Mouse (Mus musculus) heart, embryonic 12.5 days (tissue): ENCODE data around the gene Fcor. TPM values are rescaled to one million over a fixed set of nuclear protein-coding genes. Genes with fewer than 3 reads are reported as not detected.
A peak's percentile ranks its signal among the peaks of the same experiment; 100 is the strongest.

Source experiments
- ATAC-seq: fragments of 200-750 bp; cut with Nextera tagmentation; 2 replicates; pipeline ENCODE4 v1.8.0; 2017; ENCODE audit warnings: moderate TSS enrichment, moderate library complexity; ENCODE audit not compliant: insufficient number of reproducible peaks, low FRiP score
- H3K27ac ChIP-seq: fragments of 300-500 bp; sonication (generic); 2 replicates; pipeline ENCODE4 v1.5.1; 2016; ENCODE audit warnings: mild to moderate bottlenecking, moderate library complexity; ENCODE audit not compliant: poor library complexity, severe bottlenecking
- H3K27me3 ChIP-seq: fragments of 300-500 bp; sonication (generic); replicated peaks from 2 replicates; pipeline ENCODE4 v1.6.1; 2016; ENCODE audit warnings: mild to moderate bottlenecking, moderate library complexity
- H3K36me3 ChIP-seq: fragments of 300-500 bp; sonication (generic); 2 replicates; pipeline ENCODE4 v1.6.1; 2016; ENCODE audit warnings: mild to moderate bottlenecking, moderate library complexity
- H3K4me1 ChIP-seq: fragments of 300-500 bp; sonication (generic); replicated peaks from 2 replicates; pipeline ENCODE4 v1.6.1; 2016; ENCODE audit warnings: mild to moderate bottlenecking
- H3K4me2 ChIP-seq: fragments of 300-500 bp; sonication (generic); 2 replicates; pipeline ENCODE4 v1.6.1; 2016; ENCODE audit warnings: mild to moderate bottlenecking, moderate library complexity
- H3K4me3 ChIP-seq: fragments of 300-500 bp; sonication (generic); 2 replicates; pipeline ENCODE4 v1.5.1; 2016; ENCODE audit warnings: mild to moderate bottlenecking
- H3K9ac ChIP-seq: fragments of 300-500 bp; sonication (generic); 2 replicates; pipeline ENCODE4 v1.6.1; 2016; ENCODE audit warnings: mild to moderate bottlenecking, moderate library complexity
- H3K9me3 ChIP-seq: fragments of 300-500 bp; sonication (generic); replicated peaks from 2 replicates; pipeline ENCODE4 v1.6.1; 2016; ENCODE audit warnings: mild to moderate bottlenecking, moderate library complexity
- WGBS: fragments of 180-500 bp; shearing (Covaris S2); methylation state at CpG from one replicate; pipeline ENCODE4 v1.1.7; 2016; 5-methylcytosine and 5-hydroxymethylcytosine counted together
- polyA plus RNA-seq: library from polyadenylated mRNA; unstranded; fragments of >200 nt; fragmentation: Nextera tagmentation; extraction: Ambion mirVana; gene quantifications from 2 replicates; pipeline ENCODE4 v1.2.1, GENCODE M21; 2016

Gene Fcor
- polyA plus RNA-seq, 1 experiment from 2014 or later = 6.7 TPM

DNA sequence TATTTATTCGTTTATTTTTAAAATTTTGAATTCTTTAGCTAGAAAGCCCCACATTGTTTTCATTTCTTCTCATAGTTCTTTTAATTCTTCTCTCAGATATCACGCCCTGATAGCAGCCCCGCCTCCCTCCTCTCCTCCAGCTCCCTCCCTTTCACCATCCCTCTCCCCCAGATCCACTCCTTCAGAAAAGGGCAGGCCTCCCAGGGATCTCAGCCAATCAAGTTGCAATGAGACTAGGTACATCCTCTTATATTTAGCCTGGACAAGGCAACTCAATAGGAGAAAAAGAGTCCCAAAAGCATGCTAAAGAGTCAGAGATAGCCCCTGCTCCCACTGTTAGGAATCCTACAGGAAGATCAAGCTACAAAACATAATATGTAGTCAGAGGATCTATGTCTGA, 2.5 kb upstream of the Fcor start:
- 52% methylated on average over 3 of the region's 3 CpGs for WGBS
- H3K27me3 ChIP-seq = no peaks in the 10 kb centered on the region
- no peak for ATAC-seq

DNA sequence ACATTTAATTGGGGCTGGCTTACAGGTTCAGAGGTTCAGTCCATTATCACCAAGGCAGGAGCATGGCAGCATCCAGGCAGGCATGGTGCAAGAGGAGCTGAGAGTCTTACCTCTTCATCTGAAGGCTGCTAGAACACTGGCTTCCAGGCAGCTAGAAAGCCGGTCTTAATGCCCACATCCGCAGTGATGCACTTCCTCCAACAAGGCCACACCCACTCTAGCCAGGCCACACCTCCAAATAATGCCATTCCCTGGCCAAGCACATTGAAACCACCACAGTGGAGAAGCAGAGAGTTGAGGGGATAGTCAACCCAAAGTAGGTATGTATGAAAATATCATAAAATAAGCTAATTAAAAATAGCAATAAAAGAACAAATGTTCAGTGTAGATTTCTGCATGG, 1.8 kb downstream of the Fcor start:
- Histone ChIP-seq H3K9me3 (no peaks in the 10 kb centered on the region), H3K9ac (no peak overlapping the region), H3K36me3 (no peaks in the 10 kb centered on the region), H3K27ac (no peak overlapping the region), H3K4me2 (no peak overlapping the region), H3K4me3 (no peak overlapping the region), H3K4me1 (0 out of 2 replicates have a peak, but pooled peaks cover 4% of the 10 kb centered on the region), H3K27me3 (peaks cover 4% of the 10 kb centered on the region; the same call in 1 of the 2 replicates)
- ATAC-seq = no peak
- WGBS = 71% methylated on average over 2 of the region's 2 CpGs

More for the DNA sequence above, 2.5 kb upstream of the Fcor start:
- H3K9ac ChIP-seq = no peak overlapping the region
- H3K4me2 ChIP-seq = no peak overlapping the region
- peaks cover 9% of the 10 kb centered on the region for H3K36me3 ChIP-seq
- H3K9me3 ChIP-seq = no peaks in the 10 kb centered on the region
- no peak overlapping the region for H3K4me3 ChIP-seq
- no peak overlapping the region for H3K27ac ChIP-seq
- peaks cover 14% of the 10 kb centered on the region for H3K4me1 ChIP-seq

DNA sequence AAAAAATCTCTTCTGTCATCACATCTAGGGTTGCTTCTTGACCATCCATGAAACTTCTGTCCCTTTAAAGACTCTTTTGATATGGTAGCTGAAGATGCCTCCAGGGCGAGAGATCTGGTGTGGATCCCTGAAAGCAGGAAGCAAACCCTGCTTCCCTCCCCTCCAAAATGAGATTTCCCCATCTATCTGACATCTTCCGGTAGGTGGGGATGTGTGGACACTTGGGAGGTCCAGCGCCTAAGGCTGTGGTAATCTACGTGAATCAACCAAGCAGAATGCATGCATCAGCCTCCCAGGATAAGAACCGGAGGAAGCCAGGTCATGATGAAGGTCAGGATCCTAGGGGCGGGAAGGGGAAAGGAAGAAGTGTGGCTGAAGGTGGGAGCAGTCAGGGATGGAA, 6.7 kb downstream of the Fcor start, which contains the start of gene Mcemp1:
Gene Mcemp1, plus strand, starts transcription at position 248 of the 400 bp plus-strand sequence.
- Histone ChIP-seq H3K9ac (no peak within 1 kb of the TSS), H3K4me2 (no peak within 1 kb of the TSS), H3K36me3 (no peaks in the 10 kb centered on the region), H3K9me3 (no peaks in the 10 kb centered on the region), H3K27me3 (peaks cover 4% of the 10 kb centered on the region; the same call in 1 of the 2 replicates), H3K4me1 (no peaks in the 10 kb centered on the region), H3K4me3 (no peak within 1 kb of the TSS), H3K27ac (no peak within 1 kb of the TSS)
- 61% methylated on average over 6 of the region's 6 CpGs for WGBS
- no peak for ATAC-seq

DNA sequence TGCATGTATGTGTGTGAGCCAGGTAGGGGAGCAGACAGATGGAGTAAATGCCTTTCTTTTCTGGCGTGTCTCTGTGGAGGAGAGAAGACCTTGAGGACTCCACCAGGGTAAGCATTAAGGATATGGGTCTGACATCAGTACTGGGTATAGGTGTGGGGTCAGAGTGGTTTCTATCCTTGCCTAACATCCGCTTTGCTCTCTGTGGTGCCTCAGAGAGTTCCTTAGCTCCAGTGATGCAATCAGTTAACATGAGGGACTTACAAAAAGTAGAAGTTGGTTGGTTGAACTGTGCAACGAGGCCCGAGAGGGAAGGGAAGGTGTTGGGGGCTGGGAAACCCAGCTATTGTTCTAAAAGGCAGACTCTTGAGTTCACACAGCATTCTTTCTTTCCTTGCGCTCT, 7.8 kb downstream of the Fcor start:
- no peak overlapping the region for H3K27ac ChIP-seq
- no peaks in the 10 kb centered on the region for H3K4me1 ChIP-seq
- H3K27me3 ChIP-seq = peaks cover 4% of the 10 kb centered on the region; the same call in 1 of the 2 replicates
- WGBS = 51% methylated on average over 5 of the region's 5 CpGs
- H3K36me3 ChIP-seq = no peaks in the 10 kb centered on the region
- ATAC-seq = no peak
- no peaks in the 10 kb centered on the region for H3K9me3 ChIP-seq
- H3K4me3 ChIP-seq = no peak overlapping the region
- H3K4me2 ChIP-seq = no peak overlapping the region
- no peak overlapping the region for H3K9ac ChIP-seq

DNA sequence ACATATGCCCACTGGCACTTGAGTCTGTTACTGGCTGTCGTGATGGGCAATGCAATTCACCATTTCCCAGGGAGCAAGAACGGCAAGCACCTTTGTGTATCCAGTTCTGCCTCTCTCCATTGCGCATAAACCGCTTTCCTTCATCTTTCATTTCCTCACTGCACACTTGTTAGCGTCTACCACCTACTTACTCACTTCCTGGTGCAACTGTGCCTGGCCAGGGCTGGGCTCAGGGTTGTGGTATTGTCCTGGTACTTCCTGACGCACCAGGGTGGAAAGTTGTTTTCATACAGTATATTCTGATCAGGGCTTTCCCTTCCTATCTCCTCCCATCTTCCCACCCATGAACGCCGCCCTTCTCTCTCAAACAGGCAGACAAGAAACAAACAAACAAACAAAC, 11.3 kb downstream of the Fcor start:
- Histone ChIP-seq H3K9ac (no peak overlapping the region), H3K4me1 (no peaks in the 10 kb centered on the region), H3K4me2 (no peak overlapping the region), H3K4me3 (no peak overlapping the region), H3K27me3 (peaks cover 13% of the 10 kb centered on the region), H3K36me3 (no peaks in the 10 kb centered on the region), H3K27ac (no peak overlapping the region), H3K9me3 (no peaks in the 10 kb centered on the region)
- WGBS = 68% methylated on average over 8 of the region's 8 CpGs
- ATAC-seq = no peak

DNA sequence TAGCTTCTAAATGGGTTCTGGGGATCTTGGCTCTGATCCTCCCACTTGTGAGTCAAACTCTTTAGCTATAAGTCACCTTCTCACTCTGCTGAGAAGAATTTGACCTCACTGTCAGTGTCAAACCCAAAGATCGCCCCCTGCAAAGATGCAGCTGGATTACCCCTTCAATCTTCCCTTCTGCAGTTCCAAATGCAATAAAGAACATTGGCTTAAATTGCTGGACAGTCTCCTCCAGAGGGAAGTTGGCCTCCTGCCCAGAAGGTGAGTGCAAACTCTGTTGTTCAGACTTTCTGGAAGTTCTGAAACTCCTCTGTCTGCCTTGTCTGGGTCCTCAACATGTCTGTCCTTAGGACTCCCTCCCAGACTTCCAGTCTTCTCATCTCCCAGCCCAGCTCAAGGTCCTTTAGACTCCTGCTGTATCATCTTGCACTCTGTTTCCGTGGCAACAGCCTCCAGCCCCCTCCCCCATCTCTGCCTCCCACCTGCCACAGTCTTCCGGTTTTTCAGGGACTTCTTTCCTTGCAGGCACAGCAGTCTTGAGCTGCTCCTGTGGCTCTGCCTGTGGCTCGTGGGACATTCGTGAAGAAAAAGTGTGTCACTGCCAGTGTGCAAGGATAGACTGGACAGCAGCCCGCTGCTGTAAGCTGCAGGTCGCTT, 15.3 kb downstream of the Fcor start:
- H3K4me1 ChIP-seq = no peaks in the 10 kb centered on the region
- no peak for ATAC-seq
- no peak overlapping the region for H3K4me2 ChIP-seq
- no peaks in the 10 kb centered on the region for H3K9me3 ChIP-seq
- no peaks in the 10 kb centered on the region for H3K36me3 ChIP-seq
- H3K27ac ChIP-seq = no peak overlapping the region
- peaks cover 13% of the 10 kb centered on the region for H3K27me3 ChIP-seq
- WGBS = 35% methylated on average over 7 of the region's 7 CpGs
- H3K9ac ChIP-seq = no peak overlapping the region
- H3K4me3 ChIP-seq = no peak overlapping the region

DNA sequence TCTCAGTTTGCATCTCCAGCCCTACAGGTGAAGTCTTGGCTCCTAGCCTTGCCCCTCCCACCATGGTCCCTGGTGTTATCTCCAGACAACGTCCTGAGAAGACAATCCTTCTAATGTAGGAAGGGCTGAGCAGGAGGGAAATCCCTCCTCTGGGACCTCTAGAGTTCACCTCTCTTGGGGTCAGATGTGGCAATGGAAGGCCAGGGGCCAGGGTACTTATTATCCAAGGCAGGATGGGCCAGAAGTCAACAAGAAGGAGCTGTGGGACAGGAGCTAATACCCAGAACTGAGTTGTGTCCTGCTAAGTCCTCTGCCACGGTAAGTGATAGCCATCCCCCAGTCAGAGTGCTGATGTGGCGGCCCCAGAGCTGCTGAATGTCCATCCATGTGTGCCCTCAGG, 16.6 kb downstream of the Fcor start, which contains the start of gene Retn:
Gene Retn, plus strand, starts transcription at position 245 of the 400 bp plus-strand sequence.
- 70% methylated on average over 3 of the region's 3 CpGs for WGBS
- Histone ChIP-seq H3K9me3 (no peaks in the 10 kb centered on the region), H3K27ac (no peak within 1 kb of the TSS), H3K4me1 (no peaks in the 10 kb centered on the region), H3K9ac (no peak within 1 kb of the TSS), H3K36me3 (no peaks in the 10 kb centered on the region), H3K4me3 (no peak within 1 kb of the TSS), H3K4me2 (no peak within 1 kb of the TSS), H3K27me3 (peaks cover 13% of the 10 kb centered on the region)
- ATAC-seq = no peak

DNA sequence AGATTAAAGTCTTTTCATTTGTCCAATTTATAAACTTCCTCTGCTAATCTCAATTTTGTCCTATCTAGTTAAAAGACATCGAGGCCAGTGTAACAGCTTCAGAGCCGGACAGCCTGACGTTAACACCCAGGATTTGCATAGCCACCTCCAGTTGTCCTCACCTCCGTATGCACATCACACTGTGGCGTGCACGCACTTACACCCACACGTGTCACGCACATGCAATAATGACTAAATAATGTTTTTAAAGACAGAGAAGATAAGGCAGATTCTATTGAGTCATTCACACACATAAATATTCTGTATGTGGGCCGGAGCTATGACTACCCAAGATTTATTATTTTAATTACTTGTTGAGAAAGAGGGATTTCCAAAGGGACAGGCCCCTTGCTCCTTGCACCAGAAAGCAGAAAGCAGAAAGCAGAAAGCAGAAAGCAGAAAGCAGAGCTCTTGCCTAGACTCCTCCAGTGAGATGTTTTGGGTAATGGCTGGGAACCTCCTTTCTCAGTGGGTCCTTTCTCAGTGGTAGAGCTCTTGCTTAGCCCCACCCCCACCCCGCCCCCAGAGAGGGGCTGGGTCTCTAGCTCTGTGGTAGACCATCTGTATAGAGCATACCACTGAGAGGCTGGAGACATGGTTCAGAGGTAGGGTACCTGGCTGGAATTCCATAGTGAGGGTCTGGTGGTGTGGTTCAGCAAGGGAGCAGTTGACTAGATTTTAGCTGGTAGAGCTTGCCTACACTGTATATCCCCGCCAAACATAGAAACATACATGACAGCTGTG, 17.2 kb downstream of the Fcor start:
- no peak overlapping the region for H3K9ac ChIP-seq
- no peaks in the 10 kb centered on the region for H3K4me1 ChIP-seq
- H3K4me3 ChIP-seq = no peak overlapping the region
- no peaks in the 10 kb centered on the region for H3K36me3 ChIP-seq
- WGBS = 64% methylated on average over 11 of the region's 11 CpGs
- H3K27me3 ChIP-seq = peaks cover 13% of the 10 kb centered on the region
- H3K4me2 ChIP-seq = no peak overlapping the region
- no peaks in the 10 kb centered on the region for H3K9me3 ChIP-seq
- H3K27ac ChIP-seq = no peak overlapping the region
- no peak for ATAC-seq

DNA sequence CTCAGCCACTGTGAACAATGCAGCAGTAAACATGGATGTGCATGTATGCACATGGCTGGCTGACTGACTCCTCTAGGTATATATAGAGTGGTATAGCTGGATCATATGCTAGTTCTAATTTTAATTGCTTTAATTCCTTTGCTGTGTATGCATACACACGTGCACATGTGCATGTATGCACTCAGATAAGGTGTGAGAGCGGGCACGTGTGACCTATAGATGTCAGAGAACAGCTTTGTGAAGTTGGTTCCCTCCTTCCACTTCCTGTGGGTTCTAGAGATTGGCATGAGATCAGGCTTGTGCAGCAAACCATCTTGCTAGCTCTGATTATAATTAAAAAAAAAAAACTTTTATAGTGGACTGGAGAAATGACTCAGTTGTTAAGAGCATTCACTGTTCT, 19.3 kb downstream of the Fcor start:
- Histone ChIP-seq H3K27ac (no peak overlapping the region), H3K27me3 (peaks cover 9% of the 10 kb centered on the region), H3K4me3 (no peak overlapping the region), H3K9me3 (no peaks in the 10 kb centered on the region), H3K4me2 (no peak overlapping the region), H3K4me1 (no peaks in the 10 kb centered on the region), H3K9ac (no peak overlapping the region), H3K36me3 (no peaks in the 10 kb centered on the region)
- no peak for ATAC-seq
- 60% methylated on average over 3 of the region's 3 CpGs for WGBS

DNA sequence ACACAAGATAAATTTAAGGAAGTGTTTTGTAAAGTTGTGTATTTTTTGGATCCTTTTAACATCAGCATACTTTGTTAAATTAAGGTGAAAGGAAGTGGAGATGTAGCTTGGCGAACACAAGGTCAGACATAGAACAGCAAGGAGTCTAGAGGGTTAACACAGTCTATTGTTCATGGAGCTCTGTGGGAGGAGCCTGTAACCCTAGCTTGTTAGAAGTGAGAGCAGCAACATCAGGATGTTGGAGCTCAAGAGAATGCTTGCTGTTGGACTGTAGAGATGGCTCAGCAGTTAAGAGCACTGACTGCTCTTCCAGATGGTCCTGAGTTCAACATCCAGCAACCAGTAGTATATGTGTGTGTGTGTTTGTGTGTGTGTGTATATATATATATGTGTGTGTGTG, 23.2 kb downstream of the Fcor start:
- no peak for ATAC-seq
- Histone ChIP-seq H3K36me3 (no peaks in the 10 kb centered on the region), H3K4me2 (peak overlapping the region; percentile 17; the same call in 1 of the 2 replicates), H3K27me3 (no peaks in the 10 kb centered on the region), H3K9me3 (no peaks in the 10 kb centered on the region), H3K4me1 (no peaks in the 10 kb centered on the region), H3K4me3 (no peak overlapping the region), H3K27ac (no peak overlapping the region), H3K9ac (no peak overlapping the region)
- 52% methylated on average over 1 of the region's 1 CpGs for WGBS

DNA sequence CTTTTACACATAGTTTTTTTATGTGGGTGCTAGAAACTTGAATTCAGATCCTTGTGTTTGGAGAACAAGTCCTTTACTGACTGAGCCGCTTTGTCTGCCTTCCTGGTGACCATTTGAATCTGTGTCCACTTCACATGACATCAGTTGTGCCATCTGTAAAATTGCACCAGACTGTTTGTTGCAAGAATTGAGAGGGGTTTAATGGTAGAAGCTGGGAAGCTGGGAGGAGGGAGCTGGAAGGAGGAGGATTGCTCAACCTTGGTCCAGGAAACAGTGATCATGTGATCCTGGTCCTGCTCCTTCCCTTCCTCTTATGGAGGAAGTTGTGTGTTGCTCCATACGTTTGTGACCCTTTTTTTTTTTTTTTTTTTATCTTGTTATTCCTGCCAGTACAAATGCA, 23.9 kb downstream of the Fcor start:
- Histone ChIP-seq H3K9me3 (no peaks in the 10 kb centered on the region), H3K27ac (no peak overlapping the region), H3K4me1 (no peaks in the 10 kb centered on the region), H3K27me3 (no peaks in the 10 kb centered on the region), H3K4me3 (no peak overlapping the region), H3K9ac (no peak overlapping the region), H3K4me2 (no peak overlapping the region), H3K36me3 (no peaks in the 10 kb centered on the region)
- no peak for ATAC-seq
- WGBS = 66% methylated on average over 2 of the region's 2 CpGs
